8 mouse cellular contexts compared by ENCODE assay signal in the genomic region with DNA sequence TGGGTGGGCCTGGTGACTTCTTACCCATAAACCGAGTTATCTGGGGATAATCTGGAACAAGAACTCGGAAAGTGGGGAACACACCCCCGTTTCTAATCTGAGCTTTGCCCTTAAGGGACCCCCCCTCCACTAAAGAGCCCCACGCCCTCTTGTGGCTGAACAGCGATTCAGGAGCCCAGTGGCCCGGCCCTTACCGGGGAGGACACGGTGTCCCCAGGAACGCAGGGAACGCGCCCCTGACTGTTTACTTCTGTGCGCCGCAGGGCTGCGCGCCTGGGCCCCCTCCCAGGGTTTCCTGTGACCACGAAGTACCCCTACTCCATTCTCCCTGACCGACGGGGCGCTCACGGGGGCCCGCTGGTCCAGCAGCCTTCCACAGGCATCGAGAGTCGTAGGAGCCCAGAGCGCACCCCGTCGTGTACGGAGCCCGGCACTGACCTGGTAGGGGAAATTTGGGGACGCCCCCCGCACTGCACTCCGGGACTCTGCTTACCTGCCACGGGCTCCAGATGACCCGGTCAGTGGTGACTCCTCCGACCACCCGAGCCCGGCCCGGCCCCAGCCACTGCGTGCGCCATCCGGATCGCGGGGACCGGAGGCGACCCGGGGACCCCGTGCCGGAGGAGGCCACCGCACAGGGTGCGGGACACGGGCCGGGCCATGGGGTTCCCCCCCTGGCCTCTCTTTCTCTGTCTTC. TPM values are rescaled to one million over a fixed set of nuclear protein-coding genes. Genes with fewer than 3 reads are reported as not detected.
DNase-seq lines count a peak whose midpoint lies in the region; ATAC-seq lines count a peak whose summit lies in the region.

No protein-coding gene starts in this region.

- peaks cover 4% of the 10 kb centered on the region; the same call in 1 of the 2 replicates for H3K9me3 ChIP-seq in hindbrain, embryonic 10.5 days
- H3K9me3 ChIP-seq in limb, embryonic 15.5 days, result no peaks in the 10 kb centered on the region
- H3K9me3 ChIP-seq in neural tube, embryonic 12.5 days, result no peaks in the 10 kb centered on the region

- peaks cover 99% of the 10 kb centered on the region for H3K27me3 ChIP-seq in hindbrain, embryonic 10.5 days (ENCODE audit: insufficient read depth, poor library complexity, severe bottlenecking)
- H3K27me3 ChIP-seq in limb, embryonic 15.5 days, result peaks cover 54% of the 10 kb centered on the region
- H3K27me3 ChIP-seq in neural tube, embryonic 12.5 days (replicated peaks), result peaks cover 83% of the 10 kb centered on the region

- 1% methylated on average over 51 of the region's 51 CpGs for WGBS in hindbrain, embryonic 10.5 days
- 1% methylated on average over 51 of the region's 51 CpGs for WGBS in limb, embryonic 15.5 days
- 2% methylated on average over 51 of the region's 51 CpGs for WGBS in neural tube, embryonic 12.5 days

- H3K4me2 ChIP-seq in limb, embryonic 15.5 days, result peak overlapping the region; percentile 98
- peak overlapping the region; percentile 89 for H3K4me2 ChIP-seq in neural tube, embryonic 12.5 days (replicated peaks)

- peak overlapping the region; percentile 63 for H3K4me3 ChIP-seq in brown adipose tissue, adult 24 weeks (ENCODE audit: insufficient read depth, low read depth, low read length)
- peak overlapping the region; percentile 61 for H3K4me3 ChIP-seq in hindbrain, embryonic 10.5 days
- H3K4me3 ChIP-seq in limb, embryonic 15.5 days, result peak overlapping the region; percentile 58
- peak overlapping the region; percentile 40 for H3K4me3 ChIP-seq in neural tube, embryonic 12.5 days

- H3K4me1 ChIP-seq in brown adipose tissue, adult 24 weeks (ENCODE audit: control insufficient read depth, insufficient read depth, insufficient read length, low read length), result no peaks in the 10 kb centered on the region
- peaks cover 62% of the 10 kb centered on the region for H3K4me1 ChIP-seq in hindbrain, embryonic 10.5 days (replicated peaks)
- H3K4me1 ChIP-seq in limb, embryonic 15.5 days, result peaks cover 59% of the 10 kb centered on the region
- peaks cover 23% of the 10 kb centered on the region for H3K4me1 ChIP-seq in neural tube, embryonic 12.5 days

- peak; percentile 38 to 53 for DNase-seq in heart, adult 18-20 months
- no peak for DNase-seq in heart, adult 8-10 months (ENCODE audit: low spot score)
- no peak for DNase-seq in hindbrain, embryonic 10.5 days (ENCODE audit: low spot score)
- no peak for DNase-seq in cerebellum, adult 9-11 months
- no peak for DNase-seq in layer of hippocampus, postnatal 14 days (ENCODE audit: low spot score in 2 of 2)

- H3K9ac ChIP-seq in limb, embryonic 15.5 days, result peak overlapping the region; percentile 59
- H3K9ac ChIP-seq in neural tube, embryonic 12.5 days, result peak overlapping the region; percentile 52

- H3K27ac ChIP-seq in brown adipose tissue, adult 24 weeks (replicated peaks; ENCODE audit: low read depth, low read length), result no peak overlapping the region
- peak overlapping the region; percentile 73 for H3K27ac ChIP-seq in hindbrain, embryonic 10.5 days
- no peak overlapping the region for H3K27ac ChIP-seq in limb, embryonic 15.5 days
- H3K27ac ChIP-seq in neural tube, embryonic 12.5 days, result no peak overlapping the region

- peak; percentile 3; the same call in 1 of the 2 replicates for ATAC-seq in limb, embryonic 15.5 days (ENCODE audit: insufficient number of reproducible peaks, low FRiP score, low TSS enrichment, low read depth)
- ATAC-seq in neural tube, embryonic 12.5 days (ENCODE audit: low FRiP score, low read depth), result 0 out of 2 replicates have a peak, but pooled peaks have one; percentile 1

- H3K36me3 ChIP-seq in hindbrain, embryonic 10.5 days, result no peaks in the 10 kb centered on the region
- no peaks in the 10 kb centered on the region for H3K36me3 ChIP-seq in limb, embryonic 15.5 days
- H3K36me3 ChIP-seq in neural tube, embryonic 12.5 days, result no peaks in the 10 kb centered on the region

RNA-seq across cellular contexts. Expression of gene Nrtn, which starts 0.5 kb away (rescaled TPM):
- total RNA-seq in heart, adult 18-20 months (2021), result 10 to 100 TPM; 25.1 to 32.1 TPM
- total RNA-seq in heart, adult 8-10 months (2022), result 10 to 100 TPM; 22.4 to 26.7 (median 24.6) TPM
- polyA plus RNA-seq in brown adipose tissue, adult 24 weeks (2012; ENCODE audit: insufficient read depth, insufficient read length, missing spikeins), result 5.1 and 7.5 TPM in 2 replicates
- polyA plus RNA-seq in hindbrain, embryonic 10.5 days (2016; fragmentation: Nextera tagmentation; extraction: Ambion mirVana), result 4.4 and 5.1 TPM in 2 replicates
- polyA plus RNA-seq in limb, embryonic 15.5 days (2015; fragmentation: Nextera tagmentation; extraction: Ambion mirVana), result 15.2 and 20.5 TPM in 2 replicates
- polyA plus RNA-seq in neural tube, embryonic 12.5 days (2016; fragmentation: Nextera tagmentation; extraction: Ambion mirVana), result 3.4 and 3.7 TPM in 2 replicates
- 1 to 10 TPM; 2.1 to 3.0 TPM for total RNA-seq in layer of hippocampus, postnatal 14 days (2021)

RNA-seq across cellular contexts. Expression of gene Dus3l, which starts 7.7 kb away (rescaled TPM):
- 10 to 100 TPM; 15.3 to 16.1 TPM for total RNA-seq in heart, adult 18-20 months (2021)
- total RNA-seq in heart, adult 8-10 months (2022), result 10 to 100 TPM; 15.6 to 18.5 (median 16.6) TPM
- polyA plus RNA-seq in brown adipose tissue, adult 24 weeks (2012; ENCODE audit: insufficient read depth, insufficient read length, missing spikeins), result 4.6 and 13.1 TPM in 2 replicates
- polyA plus RNA-seq in hindbrain, embryonic 10.5 days (2016; fragmentation: Nextera tagmentation; extraction: Ambion mirVana), result 44.1 and 47.6 TPM in 2 replicates
- 43.9 and 45.5 TPM in 2 replicates for polyA plus RNA-seq in limb, embryonic 15.5 days (2015; fragmentation: Nextera tagmentation; extraction: Ambion mirVana)
- 49.3 and 54.3 TPM in 2 replicates for polyA plus RNA-seq in neural tube, embryonic 12.5 days (2016; fragmentation: Nextera tagmentation; extraction: Ambion mirVana)
- 10 to 100 TPM; 60.9 to 66.3 TPM for total RNA-seq in layer of hippocampus, postnatal 14 days (2021)

RNA-seq across cellular contexts. Expression of gene Prr22, which starts 13.2 kb away (rescaled TPM):
- total RNA-seq in heart, adult 18-20 months (2021), result under 1 TPM in 1 of 2 experiments, not detected in 1; 0.32 TPM
- under 1 TPM; 0.31 to 0.60 (median 0.43) TPM for total RNA-seq in heart, adult 8-10 months (2022)
- not detected in 2 replicates for polyA plus RNA-seq in brown adipose tissue, adult 24 weeks (2012; ENCODE audit: insufficient read depth, insufficient read length, missing spikeins)
- polyA plus RNA-seq in hindbrain, embryonic 10.5 days (2016; fragmentation: Nextera tagmentation; extraction: Ambion mirVana), result 1.3 TPM in 2 replicates
- polyA plus RNA-seq in limb, embryonic 15.5 days (2015; fragmentation: Nextera tagmentation; extraction: Ambion mirVana), result 0.72 and 1.00 TPM in 2 replicates
- polyA plus RNA-seq in neural tube, embryonic 12.5 days (2016; fragmentation: Nextera tagmentation; extraction: Ambion mirVana), result 1.6 and 1.8 TPM in 2 replicates
- total RNA-seq in layer of hippocampus, postnatal 14 days (2021), result under 1 TPM; 0.35 to 0.57 TPM

RNA-seq across cellular contexts. Expression of gene Vmac, which starts 39.0 kb away (rescaled TPM):
- total RNA-seq in heart, adult 18-20 months (2021), result 1 to 10 TPM; 3.3 to 4.5 TPM
- 1 to 10 TPM; 3.2 to 7.1 (median 6.0) TPM for total RNA-seq in heart, adult 8-10 months (2022)
- polyA plus RNA-seq in brown adipose tissue, adult 24 weeks (2012; ENCODE audit: insufficient read depth, insufficient read length, missing spikeins), result 9.9 and 13.8 TPM in 2 replicates
- 12.7 and 18.6 TPM in 2 replicates for polyA plus RNA-seq in hindbrain, embryonic 10.5 days (2016; fragmentation: Nextera tagmentation; extraction: Ambion mirVana)
- 18.1 and 18.2 TPM in 2 replicates for polyA plus RNA-seq in limb, embryonic 15.5 days (2015; fragmentation: Nextera tagmentation; extraction: Ambion mirVana)
- 15.0 and 16.3 TPM in 2 replicates for polyA plus RNA-seq in neural tube, embryonic 12.5 days (2016; fragmentation: Nextera tagmentation; extraction: Ambion mirVana)
- 10 to 100 TPM; 10.4 to 12.5 TPM for total RNA-seq in layer of hippocampus, postnatal 14 days (2021)

RNA-seq across cellular contexts. Expression of gene Ndufa11, which starts 39.3 kb away (rescaled TPM):
- 100 to 1,000 TPM; 844 to 954 TPM for total RNA-seq in heart, adult 18-20 months (2021)
- 100 to 1,000 TPM; 804 to 980 (median 857) TPM for total RNA-seq in heart, adult 8-10 months (2022)
- 597 and 872 TPM in 2 replicates for polyA plus RNA-seq in brown adipose tissue, adult 24 weeks (2012; ENCODE audit: insufficient read depth, insufficient read length, missing spikeins)
- polyA plus RNA-seq in hindbrain, embryonic 10.5 days (2016; fragmentation: Nextera tagmentation; extraction: Ambion mirVana), result 398 and 446 TPM in 2 replicates
- 370 and 405 TPM in 2 replicates for polyA plus RNA-seq in limb, embryonic 15.5 days (2015; fragmentation: Nextera tagmentation; extraction: Ambion mirVana)
- 404 and 428 TPM in 2 replicates for polyA plus RNA-seq in neural tube, embryonic 12.5 days (2016; fragmentation: Nextera tagmentation; extraction: Ambion mirVana)
- 100 to 1,000 TPM; 220 to 270 TPM for total RNA-seq in layer of hippocampus, postnatal 14 days (2021)

Comparison
In these comparisons a context has a peak if more than half of its experiments do, and no peak if none do; other contexts are left out.
1. DNase-seq: peak in heart, adult 18-20 months (2 of 2); none in heart, adult 8-10 months (single experiment), hindbrain, embryonic 10.5 days (single experiment), cerebellum, adult 9-11 months (single experiment) and layer of hippocampus, postnatal 14 days (0 of 2).
2. Peak in every context shown above with its lines, with median percentiles within 50 percentile points of each other: H3K4me3 ChIP-seq.